Mouse (Mus musculus) heart, embryonic 11.5 days (tissue): Measurements from ENCODE around the gene Nudt19. TPM values are rescaled to one million over a fixed set of nuclear protein-coding genes. Genes with fewer than 3 reads are reported as not detected.

ENCODE experiments used
- ATAC-seq: fragments of 200-750 bp; cut with Nextera tagmentation; replicated peaks from 2 replicates; pipeline ENCODE4 v1.8.0; 2017; ENCODE audit warnings: moderate library complexity; ENCODE audit not compliant: insufficient number of reproducible peaks, low FRiP score, low TSS enrichment
- H3K27ac ChIP-seq: fragments of 300-500 bp; sonication (generic); 2 replicates; pipeline ENCODE4 v1.5.1; 2014; ENCODE audit warnings: mild to moderate bottlenecking, low read depth, low read length
- H3K27me3 ChIP-seq: fragments of 300-500 bp; sonication (generic); 2 replicates; pipeline ENCODE4 v1.6.1; 2014; ENCODE audit warnings: mild to moderate bottlenecking, low read length, mixed read lengths; ENCODE audit not compliant: control insufficient read depth, insufficient read depth
- H3K36me3 ChIP-seq: fragments of 300-500 bp; sonication (generic); 2 replicates; pipeline ENCODE4 v1.6.1; 2014; ENCODE audit warnings: mild to moderate bottlenecking, low read length, moderate library complexity, mixed read lengths; ENCODE audit not compliant: control insufficient read depth, insufficient read depth
- H3K4me1 ChIP-seq: fragments of 300-500 bp; sonication (generic); 2 replicates; pipeline ENCODE4 v1.6.1; 2014; ENCODE audit warnings: low read length; ENCODE audit not compliant: control insufficient read depth, insufficient read depth
- H3K4me2 ChIP-seq: fragments of 300-500 bp; sonication (generic); 2 replicates; pipeline ENCODE4 v1.6.1; 2014; ENCODE audit warnings: mild to moderate bottlenecking, moderate library complexity
- H3K4me3 ChIP-seq: fragments of 300-500 bp; sonication (generic); 2 replicates; pipeline ENCODE4 v1.5.1; 2014; ENCODE audit warnings: low read depth, low read length
- H3K9ac ChIP-seq: fragments of 300-500 bp; sonication (generic); 2 replicates; pipeline ENCODE4 v1.6.1; 2014; ENCODE audit warnings: mild to moderate bottlenecking, low read depth, low read length, moderate library complexity
- H3K9me3 ChIP-seq: fragments of 300-500 bp; sonication (generic); replicated peaks from 2 replicates; pipeline ENCODE4 v1.6.1; 2016; ENCODE audit warnings: low read length; ENCODE audit not compliant: control insufficient read depth
- WGBS: fragments of 180-500 bp; shearing (Covaris S2); extraction: QIAGEN DNeasy Blood & Tissue Kit; methylation state at CpG from one replicate; pipeline ENCODE4 v1.1.7; 2014; ENCODE audit not compliant: insufficient replicate concordance; 5-methylcytosine and 5-hydroxymethylcytosine counted together
- polyA plus RNA-seq: library from polyadenylated mRNA; unstranded; fragments of >200 nt; fragmentation: Nextera tagmentation; extraction: Ambion mirVana; gene quantifications from 2 replicates; pipeline ENCODE4 v1.2.1, GENCODE M21; 2014

The Nudt19 gene
- 90.4 and 99.8 TPM in 2 replicates for polyA plus RNA-seq

GRCm38 (mm10) chr7:35556205-35556603, at the start of gene Nudt19:
Gene Nudt19 (minus strand): TSS chr7:35556304.
- peak within 1 kb of the TSS; percentile 96 for H3K4me2 ChIP-seq
- no peak for ATAC-seq
- no peaks in the 10 kb centered on the region for H3K27me3 ChIP-seq
- no peaks in the 10 kb centered on the region for H3K36me3 ChIP-seq
- WGBS, result 58% methylated on average over 4 of the region's 4 CpGs
- H3K4me1 ChIP-seq, result peaks cover 4% of the 10 kb centered on the region; the same call in 1 of the 2 replicates
- H3K9ac ChIP-seq, result peak within 1 kb of the TSS; percentile 98
- H3K4me3 ChIP-seq, result peak within 1 kb of the TSS; percentile 86
- H3K9me3 ChIP-seq, result no peaks in the 10 kb centered on the region
- peak within 1 kb of the TSS; percentile 98 for H3K27ac ChIP-seq

GRCm38 (mm10) chr7:35602766-35603165, 46.7 kb upstream of the Nudt19 start:
- no peak overlapping the region for H3K4me2 ChIP-seq
- WGBS, result 94% methylated on average over 5 of the region's 5 CpGs
- H3K4me1 ChIP-seq, result no peaks in the 10 kb centered on the region
- no peaks in the 10 kb centered on the region for H3K9me3 ChIP-seq
- H3K27ac ChIP-seq, result no peak overlapping the region
- H3K27me3 ChIP-seq, result no peaks in the 10 kb centered on the region
- H3K9ac ChIP-seq, result no peak overlapping the region
- H3K36me3 ChIP-seq, result peaks cover 20% of the 10 kb centered on the region
- no peak for ATAC-seq
- no peak overlapping the region for H3K4me3 ChIP-seq

DNA sequence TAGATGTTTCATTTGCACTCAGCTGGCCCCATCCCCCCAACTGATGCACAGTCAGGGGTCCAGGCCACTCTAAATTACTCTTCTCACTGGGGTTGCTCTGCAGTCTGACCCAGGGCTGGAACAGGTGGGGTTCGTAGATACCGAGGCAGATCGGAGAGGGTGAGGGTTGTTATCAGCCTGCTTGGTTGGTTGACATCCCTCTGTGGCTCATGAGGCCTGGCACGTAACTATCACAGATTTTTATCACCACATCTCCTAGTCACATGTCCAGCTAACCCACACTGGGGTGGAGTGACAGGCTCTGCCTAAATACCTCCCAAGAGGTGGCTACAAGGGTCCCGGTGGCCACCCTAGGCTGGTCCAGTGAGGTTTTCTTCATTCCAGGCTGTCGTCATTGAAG, 45.0 kb upstream of the Nudt19 start:
- no peaks in the 10 kb centered on the region for H3K4me1 ChIP-seq
- ATAC-seq, result no peak
- 75% methylated on average over 6 of the region's 6 CpGs for WGBS

GRCm38 (mm10) chr7:35600031-35600430, 43.9 kb upstream of the Nudt19 start:
- 81% methylated on average over 10 of the region's 10 CpGs for WGBS
- Histone ChIP-seq H3K4me1 (no peaks in the 10 kb centered on the region), H3K9me3 (no peaks in the 10 kb centered on the region), H3K9ac (no peak overlapping the region), H3K4me2 (no peak overlapping the region), H3K27ac (no peak overlapping the region), H3K4me3 (no peak overlapping the region), H3K36me3 (peaks cover 13% of the 10 kb centered on the region), H3K27me3 (no peaks in the 10 kb centered on the region)
- no peak for ATAC-seq

More for the DNA sequence above, 45.0 kb upstream of the Nudt19 start:
- Histone ChIP-seq H3K36me3 (peaks cover 13% of the 10 kb centered on the region), H3K9ac (no peak overlapping the region), H3K27me3 (no peaks in the 10 kb centered on the region), H3K4me2 (no peak overlapping the region), H3K9me3 (no peaks in the 10 kb centered on the region), H3K4me3 (no peak overlapping the region), H3K27ac (no peak overlapping the region)

GRCm38 (mm10) chr7:35599492-35599891, 43.4 kb upstream of the Nudt19 start:
- Histone ChIP-seq H3K36me3 (peaks cover 13% of the 10 kb centered on the region), H3K27me3 (no peaks in the 10 kb centered on the region), H3K9me3 (no peaks in the 10 kb centered on the region), H3K9ac (no peak overlapping the region), H3K4me2 (no peak overlapping the region), H3K4me1 (no peaks in the 10 kb centered on the region), H3K27ac (no peak overlapping the region), H3K4me3 (no peak overlapping the region)
- ATAC-seq, result no peak
- 90% methylated on average over 9 of the region's 9 CpGs for WGBS

- Histone ChIP-seq H3K9ac (no peak overlapping the region), H3K36me3 (peaks cover 17% of the 10 kb centered on the region), H3K27me3 (no peaks in the 10 kb centered on the region), H3K4me1 (no peaks in the 10 kb centered on the region), H3K9me3 (no peaks in the 10 kb centered on the region), H3K4me2 (no peak overlapping the region), H3K27ac (no peak overlapping the region), H3K4me3 (no peak overlapping the region)
- ATAC-seq, result no peak
- 84% methylated on average over 5 of the region's 5 CpGs for WGBS
These were observed 38.2 kb upstream of the Nudt19 start for GRCm38 (mm10) chr7:35594311-35594710.

DNA sequence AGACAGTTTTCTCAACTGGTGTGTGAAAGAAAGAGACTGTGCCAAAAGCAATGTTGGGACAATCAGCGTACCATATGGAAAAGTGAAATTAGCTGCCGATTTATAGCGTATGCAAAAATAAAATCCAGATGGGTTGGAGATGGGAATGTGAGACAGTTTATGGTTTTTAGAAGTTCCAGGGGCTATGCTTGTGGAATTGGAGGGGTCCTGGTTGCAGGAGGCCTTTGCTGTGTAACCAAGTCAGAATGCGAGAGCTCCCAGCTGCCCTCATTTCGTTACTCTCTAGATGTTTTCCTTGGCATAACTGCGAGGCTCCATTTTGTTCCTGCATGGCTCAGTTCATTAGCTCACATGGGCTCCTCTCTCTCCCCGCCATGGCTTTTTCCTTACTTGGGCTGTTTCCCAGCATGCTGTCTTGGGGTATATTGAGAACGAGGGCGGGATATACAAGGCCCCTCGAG, 34.7 kb upstream of the Nudt19 start:
- H3K36me3 ChIP-seq, result peaks cover 13% of the 10 kb centered on the region
- no peaks in the 10 kb centered on the region for H3K27me3 ChIP-seq
- H3K4me3 ChIP-seq, result no peak overlapping the region
- no peaks in the 10 kb centered on the region for H3K9me3 ChIP-seq
- ATAC-seq, result no peak
- 92% methylated on average over 10 of the region's 10 CpGs for WGBS
- H3K27ac ChIP-seq, result no peak overlapping the region
- no peak overlapping the region for H3K4me2 ChIP-seq
- peaks cover 8% of the 10 kb centered on the region for H3K4me1 ChIP-seq
- H3K9ac ChIP-seq, result no peak overlapping the region

GRCm38 (mm10) chr7:35589485-35589884, 33.4 kb upstream of the Nudt19 start:
- Histone ChIP-seq H3K4me2 (no peak overlapping the region), H3K9me3 (no peaks in the 10 kb centered on the region)
- 84% methylated on average over 6 of the region's 7 CpGs for WGBS

DNA sequence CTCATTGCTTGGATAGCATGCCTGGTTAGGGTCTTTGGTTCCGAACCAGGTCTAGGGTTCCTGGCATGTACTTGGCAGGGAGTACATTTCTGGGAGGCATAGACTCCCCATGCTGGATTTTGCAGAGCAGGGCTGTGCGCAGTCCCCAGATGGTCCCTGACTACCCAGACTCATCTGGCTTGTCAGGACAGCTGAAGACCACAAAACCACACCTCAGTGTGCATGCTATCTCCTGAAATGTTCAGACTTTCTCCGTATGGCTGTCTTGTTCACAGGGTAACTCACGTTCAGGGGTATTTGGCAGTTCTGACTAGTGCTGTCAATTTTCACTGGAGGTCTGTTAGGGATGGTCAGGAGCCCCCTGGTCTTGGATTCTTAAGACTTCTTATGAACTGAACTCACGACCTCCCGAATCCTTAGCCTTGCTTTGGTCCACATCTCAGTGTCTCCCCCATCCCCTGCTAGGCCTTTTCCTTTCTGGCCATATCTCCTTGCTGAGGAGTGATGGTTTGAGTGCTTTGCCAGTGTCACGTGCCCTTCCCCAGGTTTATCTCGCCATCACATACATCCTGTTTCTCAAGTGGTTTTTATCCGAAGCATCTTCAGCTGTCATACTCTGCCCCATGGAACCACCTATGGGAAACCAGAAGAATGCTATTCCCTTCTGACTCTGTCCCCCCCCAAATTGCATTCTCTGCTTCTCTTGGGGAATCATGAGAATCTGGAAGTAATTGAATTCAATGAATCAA, 32.8 kb upstream of the Nudt19 start:
- Histone ChIP-seq H3K9me3 (no peaks in the 10 kb centered on the region), H3K4me2 (no peak overlapping the region), H3K4me1 (peaks cover 8% of the 10 kb centered on the region), H3K9ac (no peak overlapping the region), H3K27ac (no peak overlapping the region), H3K27me3 (peaks cover 8% of the 10 kb centered on the region; the same call in 1 of the 2 replicates), H3K36me3 (peaks cover 13% of the 10 kb centered on the region), H3K4me3 (no peak overlapping the region)
- 65% methylated on average over 9 of the region's 9 CpGs for WGBS
- no peak for ATAC-seq

More at GRCm38 (mm10) chr7:35589485-35589884, 33.4 kb upstream of the Nudt19 start:
- ATAC-seq, result no peak
- Histone ChIP-seq H3K27ac (no peak overlapping the region), H3K9ac (no peak overlapping the region), H3K27me3 (0 out of 2 replicates have a peak, but pooled peaks cover 2% of the 10 kb centered on the region), H3K4me1 (peaks cover 8% of the 10 kb centered on the region), H3K4me3 (no peak overlapping the region), H3K36me3 (peaks cover 13% of the 10 kb centered on the region)
